Comparison of ENCODE assay signal across 21 mouse cellular contexts in genomic region chr9:77818858-77819257, GRCm38 (mm10).
DNase-seq lines count a peak whose midpoint lies in the region; ATAC-seq and TF ChIP-seq lines count a peak whose summit lies in the region.
"Had no signal": no experiment of that assay in that cellular context is flagged by ENCODE, and none has a peak within 500 bp of the region (broad histone marks: within the 10 kb centered on the region; RNA-seq: fewer than 3 reads in every experiment).

No protein-coding gene starts in this region.

- 0 out of 2 replicates have a peak overlapping the region, but pooled peaks have one; percentile 45 for H3K27ac ChIP-seq in kidney, embryonic 15.5 days
- H3K27ac ChIP-seq in neural tube, embryonic 15.5 days (replicated peaks) = no peak overlapping the region
- H3K27ac ChIP-seq: embryonic facial prominence, embryonic 13.5 days; heart, embryonic 15.5 days; hindbrain, embryonic 10.5 days; hindbrain, postnatal 0 days; limb, embryonic 12.5 days; liver, embryonic 12.5 days; midbrain, embryonic 12.5 days had no signal

- no peak for DNase-seq in kidney, postnatal 10 days
- DNase-seq in brain, embryonic 14.5 days (ENCODE audit: low read depth) = peak; percentile 31
- peak; percentile 47 for DNase-seq in retina, embryonic 14.5 days (ENCODE audit: low spot score)
- no peak for DNase-seq in frontal cortex, postnatal 25 days (ENCODE audit: low spot score in 2 of 2)
- DNase-seq: adrenal gland, adult 8-10 months; cerebellum, adult 11-12 months; lung, adult 2 months; lung, postnatal 36 days; thymus, postnatal 14 days had no signal

- 0 out of 2 replicates have a peak, but pooled peaks cover 3% of the 10 kb centered on the region for H3K4me1 ChIP-seq in kidney, embryonic 15.5 days
- no peaks in the 10 kb centered on the region for H3K4me1 ChIP-seq in neural tube, embryonic 15.5 days
- H3K4me1 ChIP-seq: embryonic facial prominence, embryonic 13.5 days; heart, embryonic 15.5 days; hindbrain, embryonic 10.5 days; limb, embryonic 12.5 days; liver, embryonic 12.5 days; midbrain, embryonic 12.5 days had no signal

- 28% methylated on average over 7 of the region's 7 CpGs for WGBS in kidney, embryonic 15.5 days
- WGBS in neural tube, embryonic 15.5 days = 77% methylated on average over 7 of the region's 7 CpGs

- no peak overlapping the region for H3K4me2 ChIP-seq in kidney, embryonic 15.5 days
- no peak overlapping the region for H3K4me2 ChIP-seq in neural tube, embryonic 15.5 days
- H3K4me2 ChIP-seq: embryonic facial prominence, embryonic 13.5 days; heart, embryonic 15.5 days; limb, embryonic 12.5 days; liver, embryonic 12.5 days; midbrain, embryonic 12.5 days had no signal

- no peak overlapping the region for H3K4me3 ChIP-seq in kidney, embryonic 15.5 days (replicated peaks)
- H3K4me3 ChIP-seq in neural tube, embryonic 15.5 days (replicated peaks) = no peak overlapping the region
- H3K4me3 ChIP-seq: embryonic facial prominence, embryonic 13.5 days; heart, embryonic 15.5 days; hindbrain, embryonic 10.5 days; limb, embryonic 12.5 days; liver, embryonic 12.5 days; midbrain, embryonic 12.5 days had no signal

- no peaks in the 10 kb centered on the region for H3K27me3 ChIP-seq in kidney, embryonic 15.5 days
- H3K27me3 ChIP-seq in neural tube, embryonic 15.5 days (replicated peaks) = no peaks in the 10 kb centered on the region
- H3K27me3 ChIP-seq: embryonic facial prominence, embryonic 13.5 days; heart, embryonic 15.5 days; limb, embryonic 12.5 days; liver, embryonic 12.5 days; midbrain, embryonic 12.5 days had no signal

- TF ChIP-seq CTCF in brain, embryonic 14.5 days (IDR thresholded peaks at IDR 0.05; ENCODE audit: borderline replicate concordance, extremely low read depth, insufficient read depth, insufficient read length) = no peak

- no peak for ATAC-seq in kidney, embryonic 15.5 days (replicated peaks; ENCODE audit: low FRiP score)
- ATAC-seq in hematopoietic stem cell, adult 5-6 weeks (replicated peaks in 1 of 2; ENCODE audit: insufficient read depth in 1 of 2, low FRiP score in 2 of 2, low TSS enrichment in 1 of 2, low read depth in 1 of 2, poor library complexity in 2 of 2, severe bottlenecking in 2 of 2) = peak; percentile 37 to 48; a peak in 1 of 4 replicates
- no peak for ATAC-seq in neural tube, embryonic 15.5 days (ENCODE audit: low FRiP score)
- ATAC-seq: forebrain, embryonic 14.5 days; hindbrain, postnatal 0 days; intestine, postnatal 0 days; liver, embryonic 12.5 days had no signal

- no peak for TF ChIP-seq POLR2A in brain, embryonic 14.5 days (IDR thresholded peaks at IDR 0.05; ENCODE audit: borderline replicate concordance, extremely low read depth, insufficient read depth, insufficient read length, poor library complexity, severe bottlenecking)

- H3K9ac ChIP-seq in kidney, embryonic 15.5 days = no peak overlapping the region
- no peak overlapping the region for H3K9ac ChIP-seq in neural tube, embryonic 15.5 days (replicated peaks)
- H3K9ac ChIP-seq: embryonic facial prominence, embryonic 13.5 days; heart, embryonic 15.5 days; limb, embryonic 12.5 days; liver, embryonic 12.5 days; midbrain, embryonic 12.5 days had no signal

- H3K9me3 ChIP-seq in kidney, embryonic 15.5 days (replicated peaks) = 0 out of 2 replicates have a peak, but pooled peaks cover 4% of the 10 kb centered on the region
- no peaks in the 10 kb centered on the region for H3K9me3 ChIP-seq in neural tube, embryonic 15.5 days (replicated peaks)
- H3K9me3 ChIP-seq: embryonic facial prominence, embryonic 13.5 days; heart, embryonic 15.5 days; liver, embryonic 12.5 days; midbrain, embryonic 12.5 days had no signal

- H3K36me3 ChIP-seq in kidney, embryonic 15.5 days = no peaks in the 10 kb centered on the region
- H3K36me3 ChIP-seq in neural tube, embryonic 15.5 days = no peaks in the 10 kb centered on the region
- H3K36me3 ChIP-seq: embryonic facial prominence, embryonic 13.5 days; heart, embryonic 15.5 days; hindbrain, embryonic 10.5 days; limb, embryonic 12.5 days; liver, embryonic 12.5 days; midbrain, embryonic 12.5 days had no signal

Comparison
In these comparisons a context has a peak if more than half of its experiments do, and no peak if none do; other contexts are left out.
1. ATAC-seq: peak in hematopoietic stem cell, adult 5-6 weeks (2 of 2); none in kidney, embryonic 15.5 days (single experiment) and neural tube, embryonic 15.5 days (single experiment).
2. DNase-seq: peak in brain, embryonic 14.5 days (single experiment) and retina, embryonic 14.5 days (single experiment); none in kidney, postnatal 10 days (single experiment) and frontal cortex, postnatal 25 days (0 of 2).